Mouse (Mus musculus): ENCODE measurements around the gene Nacc2.

The Nacc2 gene

GRCm38 (mm10) chr2:26123079-26123648, at the start of gene Nacc2:
TSS of gene Nacc2 (minus strand) at chr2:26123220.
- no peak for DNase-seq (ENCODE audit: low spot score)

GRCm38 (mm10) chr2:26172166-26172565, 49.1 kb upstream of the Nacc2 start:
- no peak for DNase-seq (ENCODE audit: low spot score)

- no peak for DNase-seq (ENCODE audit: low spot score)
These were observed 47.4 kb upstream of the Nacc2 start for GRCm38 (mm10) chr2:26170376-26170775.

- DNase-seq (ENCODE audit: low spot score): no peak
These were observed 46.0 kb upstream of the Nacc2 start for GRCm38 (mm10) chr2:26168843-26169579.

- DNase-seq (ENCODE audit: low spot score): no peak
These were observed 43.9 kb upstream of the Nacc2 start for GRCm38 (mm10) chr2:26166890-26167289.

GRCm38 (mm10) chr2:26158064-26158463, 35.0 kb upstream of the Nacc2 start:
- DNase-seq (ENCODE audit: low spot score): no peak

- no peak for DNase-seq (ENCODE audit: low spot score)
These were observed 33.4 kb upstream of the Nacc2 start for GRCm38 (mm10) chr2:26156191-26156977.

GRCm38 (mm10) chr2:26155737-26156136, 32.7 kb upstream of the Nacc2 start:
- DNase-seq (ENCODE audit: low spot score): no peak

- no peak for DNase-seq (ENCODE audit: low spot score)
These were observed 31.6 kb upstream of the Nacc2 start for GRCm38 (mm10) chr2:26154586-26154985.

GRCm38 (mm10) chr2:26153909-26154340, 30.9 kb upstream of the Nacc2 start:
- DNase-seq (ENCODE audit: low spot score): no peak

GRCm38 (mm10) chr2:26153295-26153694, 30.3 kb upstream of the Nacc2 start:
- DNase-seq (ENCODE audit: low spot score): no peak

- DNase-seq (ENCODE audit: low spot score): no peak
These were observed 24.8 kb upstream of the Nacc2 start for GRCm38 (mm10) chr2:26147706-26148370.

GRCm38 (mm10) chr2:26146337-26147042, 23.5 kb upstream of the Nacc2 start:
- DNase-seq (ENCODE audit: low spot score): no peak

- DNase-seq (ENCODE audit: low spot score): no peak
These were observed 22.1 kb upstream of the Nacc2 start for GRCm38 (mm10) chr2:26145113-26145512.

- DNase-seq (ENCODE audit: low spot score): no peak
These were observed 21.3 kb upstream of the Nacc2 start for GRCm38 (mm10) chr2:26144331-26144730.

- DNase-seq (ENCODE audit: low spot score): no peak
These were observed 20.5 kb upstream of the Nacc2 start for GRCm38 (mm10) chr2:26143556-26143955.

- DNase-seq (ENCODE audit: low spot score): no peak
These were observed 20.0 kb upstream of the Nacc2 start for GRCm38 (mm10) chr2:26142986-26143385.

GRCm38 (mm10) chr2:26141893-26142635, 19.0 kb upstream of the Nacc2 start:
- DNase-seq (ENCODE audit: low spot score): no peak

- DNase-seq (ENCODE audit: low spot score): no peak
These were observed 17.9 kb upstream of the Nacc2 start for GRCm38 (mm10) chr2:26140903-26141302.

- DNase-seq (ENCODE audit: low spot score): peak; percentile 99
These were observed 17.3 kb upstream of the Nacc2 start for GRCm38 (mm10) chr2:26140292-26140819.

All from ovary, postnatal 10 days (tissue).